Mouse (Mus musculus) right cerebral cortex, postnatal 25 days (tissue): Measurements from ENCODE around the gene Zdhhc17.

Source experiments
- DNase-seq: peaks from one replicate; pipeline ENCODE4 v3.0.0; 2022

Gene Zdhhc17

GRCm38 (mm10) chr10:111009641-111010479, at the start of gene Zdhhc17:
Gene Zdhhc17 (minus strand): TSS chr10:111010140.
- peak; percentile 93 for DNase-seq

- DNase-seq = no peak
These were observed 45.8 kb upstream of the Zdhhc17 start for GRCm38 (mm10) chr10:111055770-111056169.

GRCm38 (mm10) chr10:111051606-111052005, 41.7 kb upstream of the Zdhhc17 start:
- DNase-seq = no peak

GRCm38 (mm10) chr10:111050511-111050910, 40.6 kb upstream of the Zdhhc17 start:
- no peak for DNase-seq

GRCm38 (mm10) chr10:111050061-111050460, 40.1 kb upstream of the Zdhhc17 start:
- no peak for DNase-seq

- no peak for DNase-seq
These were observed 38.0 kb upstream of the Zdhhc17 start for GRCm38 (mm10) chr10:111047895-111048294.

GRCm38 (mm10) chr10:111040078-111040656, 30.2 kb upstream of the Zdhhc17 start:
- no peak for DNase-seq

- no peak for DNase-seq
These were observed 26.9 kb upstream of the Zdhhc17 start for GRCm38 (mm10) chr10:111036851-111037250.

GRCm38 (mm10) chr10:111035134-111035533, 25.2 kb upstream of the Zdhhc17 start:
- DNase-seq = no peak

- DNase-seq = peak; percentile 48
These were observed 21.8 kb upstream of the Zdhhc17 start for GRCm38 (mm10) chr10:111031511-111032365.

- DNase-seq = no peak
These were observed 20.9 kb upstream of the Zdhhc17 start for GRCm38 (mm10) chr10:111030845-111031244.

GRCm38 (mm10) chr10:111026106-111026505, 16.2 kb upstream of the Zdhhc17 start:
- DNase-seq = no peak

- DNase-seq = no peak
These were observed 14.8 kb upstream of the Zdhhc17 start for GRCm38 (mm10) chr10:111024746-111025145.

- no peak for DNase-seq
These were observed 4.5 kb upstream of the Zdhhc17 start for GRCm38 (mm10) chr10:111014476-111014875.

- no peak for DNase-seq
These were observed 3.3 kb upstream of the Zdhhc17 start for GRCm38 (mm10) chr10:111013265-111013664.

GRCm38 (mm10) chr10:111012496-111013038, 2.6 kb upstream of the Zdhhc17 start:
- DNase-seq = no peak

GRCm38 (mm10) chr10:111011226-111011765, 1.4 kb upstream of the Zdhhc17 start:
- no peak for DNase-seq

GRCm38 (mm10) chr10:111010480-111011225, 713 bp upstream of the Zdhhc17 start:
- peak; percentile 30 for DNase-seq

GRCm38 (mm10) chr10:111009113-111009640, 763 bp downstream of the Zdhhc17 start:
- DNase-seq = no peak

GRCm38 (mm10) chr10:111007687-111008086, 2.3 kb downstream of the Zdhhc17 start:
- no peak for DNase-seq

GRCm38 (mm10) chr10:111005611-111006488, 4.1 kb downstream of the Zdhhc17 start:
- DNase-seq = no peak
